8 mouse cellular contexts compared by ENCODE assay signal in the genomic region with DNA sequence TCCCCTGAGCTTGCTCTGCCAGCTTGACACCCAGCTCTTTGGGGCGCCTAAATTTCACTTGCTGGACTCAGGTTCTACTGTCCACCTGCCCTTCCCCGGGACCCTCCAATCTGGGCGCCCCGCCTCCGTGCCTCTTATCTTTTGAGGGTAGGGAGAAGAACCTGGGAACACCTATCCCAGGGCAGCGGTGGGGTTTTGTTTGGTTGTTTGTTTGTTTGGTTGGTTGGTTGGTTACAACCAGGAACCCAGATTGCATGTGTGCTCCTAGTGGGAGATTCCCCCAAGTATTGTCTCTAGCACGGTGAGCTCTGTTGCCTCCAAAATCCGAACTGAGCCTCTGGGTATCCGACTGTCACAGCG. TPM values are rescaled to one million over a fixed set of nuclear protein-coding genes. Genes with fewer than 3 reads are reported as not detected.
DNase-seq lines count a peak whose midpoint lies in the region; ATAC-seq lines count a peak whose summit lies in the region.

No protein-coding gene starts in this region.

- WGBS in heart, embryonic 14.5 days = 2% methylated on average over 10 of the region's 10 CpGs
- 2% methylated on average over 10 of the region's 10 CpGs for WGBS in hindbrain, embryonic 16.5 days
- 4% methylated on average over 10 of the region's 10 CpGs for WGBS in midbrain, embryonic 13.5 days

- H3K27me3 ChIP-seq in heart, embryonic 14.5 days (ENCODE audit: control insufficient read depth, insufficient read depth, low read length) = peaks cover 58% of the 10 kb centered on the region
- peaks cover 21% of the 10 kb centered on the region for H3K27me3 ChIP-seq in hindbrain, embryonic 16.5 days (replicated peaks; ENCODE audit: control insufficient read depth, insufficient read depth, low read length)
- peaks cover 66% of the 10 kb centered on the region for H3K27me3 ChIP-seq in midbrain, embryonic 13.5 days

- no peak overlapping the region for H3K27ac ChIP-seq in heart, embryonic 14.5 days (replicated peaks in 1 of 2; ENCODE audit: control insufficient read depth in 1 of 2, insufficient read depth in 1 of 2, low read depth in 2 of 2, low read length in 2 of 2)
- H3K27ac ChIP-seq in brown adipose tissue, adult 24 weeks (replicated peaks; ENCODE audit: low read depth, low read length) = no peak overlapping the region
- no peak overlapping the region for H3K27ac ChIP-seq in hindbrain, embryonic 16.5 days (ENCODE audit: low read depth, low read length)
- H3K27ac ChIP-seq in midbrain, embryonic 13.5 days = no peak overlapping the region

- no peaks in the 10 kb centered on the region for H3K36me3 ChIP-seq in heart, embryonic 14.5 days (ENCODE audit: control insufficient read depth, insufficient read depth, low read length)
- no peaks in the 10 kb centered on the region for H3K36me3 ChIP-seq in hindbrain, embryonic 16.5 days (ENCODE audit: control insufficient read depth, insufficient read depth, low read length)
- H3K36me3 ChIP-seq in midbrain, embryonic 13.5 days = no peaks in the 10 kb centered on the region

- peak overlapping the region; percentile 97 for H3K4me2 ChIP-seq in heart, embryonic 14.5 days (ENCODE audit: low read length)
- H3K4me2 ChIP-seq in hindbrain, embryonic 16.5 days (ENCODE audit: low read length) = peak overlapping the region; percentile 87
- H3K4me2 ChIP-seq in midbrain, embryonic 13.5 days (replicated peaks) = peak overlapping the region; percentile 84

- no peak for ATAC-seq in heart, embryonic 14.5 days (ENCODE audit: insufficient number of reproducible peaks, insufficient read depth, low FRiP score, low read depth)
- no peak for ATAC-seq in hindbrain, embryonic 16.5 days
- ATAC-seq in midbrain, embryonic 13.5 days = no peak; the same call in 1 of the 2 replicates

- no peak for DNase-seq in heart, postnatal 4 days
- no peak for DNase-seq in cerebellum, adult 8-10 months
- no peak for DNase-seq in gastrocnemius, adult 8-10 months (ENCODE audit: low spot score in 2 of 2)
- no peak for DNase-seq in layer of hippocampus, adult 18-20 months (ENCODE audit: low spot score in 2 of 2)

- H3K4me1 ChIP-seq in heart, embryonic 14.5 days (ENCODE audit: control insufficient read depth in 2 of 2, insufficient read depth in 2 of 2, low read length in 2 of 2) = no peaks in the 10 kb centered on the region; a peak in 1 of 4 replicates
- peaks cover 3% of the 10 kb centered on the region for H3K4me1 ChIP-seq in brown adipose tissue, adult 24 weeks (ENCODE audit: control insufficient read depth, insufficient read depth, insufficient read length, low read length)
- H3K4me1 ChIP-seq in hindbrain, embryonic 16.5 days (ENCODE audit: control insufficient read depth, insufficient read depth, low read depth, low read length) = peaks cover 11% of the 10 kb centered on the region
- peaks cover 14% of the 10 kb centered on the region for H3K4me1 ChIP-seq in midbrain, embryonic 13.5 days (replicated peaks)

- H3K9me3 ChIP-seq in heart, embryonic 14.5 days (ENCODE audit: control insufficient read depth, low read length) = no peaks in the 10 kb centered on the region
- H3K9me3 ChIP-seq in hindbrain, embryonic 16.5 days (ENCODE audit: control insufficient read depth, low read length) = no peaks in the 10 kb centered on the region
- H3K9me3 ChIP-seq in midbrain, embryonic 13.5 days = no peaks in the 10 kb centered on the region

- peak overlapping the region; percentile 42 to 55 for H3K4me3 ChIP-seq in heart, embryonic 14.5 days (ENCODE audit: control insufficient read depth in 1 of 2, insufficient read depth in 1 of 2, low read depth in 1 of 2, low read length in 2 of 2)
- 0 out of 2 replicates have a peak overlapping the region, but pooled peaks have one; percentile 31 for H3K4me3 ChIP-seq in brown adipose tissue, adult 24 weeks (ENCODE audit: insufficient read depth, low read depth, low read length)
- H3K4me3 ChIP-seq in hindbrain, embryonic 16.5 days (ENCODE audit: low read length) = peak overlapping the region; percentile 48
- peak overlapping the region; percentile 46 for H3K4me3 ChIP-seq in midbrain, embryonic 13.5 days (replicated peaks)

- peak overlapping the region; percentile 56; the same call in 1 of the 2 replicates for H3K9ac ChIP-seq in heart, embryonic 14.5 days (ENCODE audit: low read length)
- peak overlapping the region; percentile 60; the same call in 1 of the 2 replicates for H3K9ac ChIP-seq in hindbrain, embryonic 16.5 days (ENCODE audit: low read depth, low read length)
- H3K9ac ChIP-seq in midbrain, embryonic 13.5 days (replicated peaks) = peak overlapping the region; percentile 62

RNA-seq across cellular contexts. Expression of a gene that starts 0.3 kb away (rescaled TPM):
- polyA plus RNA-seq in heart, embryonic 14.5 days (2014; fragmentation: Nextera tagmentation; extraction: Ambion mirVana) = 2.2 and 2.6 TPM in 2 replicates
- total RNA-seq in heart, postnatal 4 days (2021) = 1 to 10 TPM in 1 of 2 experiments, not detected in 1; 1.7 TPM
- polyA plus RNA-seq in brown adipose tissue, adult 24 weeks (2012; ENCODE audit: insufficient read depth, insufficient read length, missing spikeins) = not detected in 2 replicates
- 161 and 167 TPM in 2 replicates for polyA plus RNA-seq in hindbrain, embryonic 16.5 days (2015; fragmentation: Nextera tagmentation; extraction: Ambion mirVana)
- polyA plus RNA-seq in midbrain, embryonic 13.5 days (2015; fragmentation: Nextera tagmentation; extraction: Ambion mirVana) = 56.1 and 59.7 TPM in 2 replicates
- total RNA-seq in gastrocnemius, adult 8-10 months (2022) = under 1 TPM in 1 of 4 experiments, not detected in 3; 0.82 TPM
- 100 to 1,000 TPM; 118 to 151 TPM for total RNA-seq in layer of hippocampus, adult 18-20 months (2021)

Comparison
In these comparisons a context has a peak if more than half of its experiments do, and no peak if none do; other contexts are left out.
1. RNA of a gene that starts 0.3 kb away (polyA plus RNA-seq): 161 to 167 TPM in hindbrain, embryonic 16.5 days and 56.1 to 59.7 TPM in midbrain, embryonic 13.5 days; 2.2 to 2.6 TPM in heart, embryonic 14.5 days and not detected in brown adipose tissue, adult 24 weeks; every median in the first group is over 10 times any median in the second.
2. Peak in every context shown above with its lines, with median percentiles within 50 percentile points of each other: H3K4me2 ChIP-seq, H3K4me3 ChIP-seq and H3K9ac ChIP-seq.